Mouse (Mus musculus) CH12.LX (cell line): ENCODE data around the gene Tecta. TPM values are rescaled to one million over a fixed set of nuclear protein-coding genes. Genes with fewer than 3 reads are reported as not detected.

Experiments used
- DNase-seq: peaks from one replicate; pipeline ENCODE4 v3.0.0-alpha.2; 2013; ENCODE audit errors: extremely low read depth
- H3K27ac ChIP-seq: 2 replicates; pipeline ENCODE4 v1.5.1; 2012; ENCODE audit warnings: low read depth, mild to moderate bottlenecking, control low read depth, moderate library complexity; ENCODE audit not compliant: insufficient read depth
- H3K27me3 ChIP-seq: replicated peaks from 2 replicates; pipeline ENCODE3; 2012; ENCODE audit warnings: inconsistent platforms
- H3K36me3 ChIP-seq, 2 experiments: replicated peaks in 1 of 2; 2 replicates each; pipeline versions ENCODE3 to v1.6.1; 2012; ENCODE audit warnings: inconsistent platforms in 1 of 2, low read length in 1 of 2, mild to moderate bottlenecking in 1 of 2, mixed read lengths in 1 of 2, moderate library complexity in 1 of 2; ENCODE audit not compliant: control insufficient read depth in 1 of 2, insufficient read depth in 1 of 2
- H3K4me1 ChIP-seq, 2 experiments: 2 replicates each; pipeline ENCODE4 v1.6.1; 2012; ENCODE audit warnings: inconsistent platforms in 1 of 2, moderate library complexity in 1 of 2; ENCODE audit not compliant: insufficient read depth in 2 of 2, control insufficient read depth in 1 of 2
- H3K4me2 ChIP-seq: 2 replicates; pipeline ENCODE4 v1.6.1; 2012; ENCODE audit warnings: low read depth, mild to moderate bottlenecking, control low read depth; ENCODE audit not compliant: poor library complexity, insufficient read depth, severe bottlenecking
- H3K4me3 ChIP-seq, 3 experiments: fragments of 150-350 bp in 1 of 3; sonication (generic) in 1 of 3; replicated peaks in 1 of 3; 2 replicates each; pipeline versions ENCODE3 to v1.5.1; 2011 to 2012; ENCODE audit warnings: low read depth in 2 of 3, low read length in 2 of 3, mild to moderate bottlenecking in 2 of 3, moderate library complexity in 2 of 3, control low read depth in 1 of 3, improper control_type of control experiment in 1 of 3, inconsistent platforms in 1 of 3, mixed read lengths in 1 of 3; ENCODE audit not compliant: poor library complexity in 1 of 3
- H3K79me2 ChIP-seq: replicated peaks from 2 replicates; pipeline ENCODE4 v1.6.1; 2012; ENCODE audit warnings: mild to moderate bottlenecking, moderate library complexity; ENCODE audit not compliant: control insufficient read depth, poor library complexity, insufficient read depth, severe bottlenecking; ENCODE audit errors: extremely low read depth
- H3K9ac ChIP-seq: 2 replicates; pipeline ENCODE4 v1.6.1; 2012; ENCODE audit warnings: low read depth, mild to moderate bottlenecking, control low read depth, moderate library complexity; ENCODE audit not compliant: insufficient read depth
- H3K9me3 ChIP-seq: replicated peaks from 2 replicates; pipeline ENCODE3; 2012; ENCODE audit warnings: low read length, inconsistent platforms, mixed read lengths
- CHD2 ChIP-seq: IDR thresholded peaks from 2 replicates; pipeline ENCODE4 v1.6.1; 2011; ENCODE audit warnings: low read length, improper control_type of control experiment
- CTCF ChIP-seq, 2 experiments: IDR thresholded peaks in 1 of 2; conservative IDR thresholded peaks in 1 of 2; 2 replicates each; pipeline ENCODE4 v1.5.1; 2011 to 2012; ENCODE audit warnings: low read depth in 2 of 2, low read length in 2 of 2, improper control_type of control experiment in 1 of 2, inconsistent platforms in 1 of 2, mild to moderate bottlenecking in 1 of 2, moderate library complexity in 1 of 2
- EP300 ChIP-seq: IDR thresholded peaks from 2 replicates; pipeline ENCODE4 v1.6.1; 2011; ENCODE audit warnings: low read length, improper control_type of control experiment
- ETS1 ChIP-seq: conservative IDR thresholded peaks from 2 replicates; pipeline ENCODE4 v1.6.1; 2012; ENCODE audit warnings: low read depth, mild to moderate bottlenecking, inconsistent platforms, low read length, improper control_type of control experiment, moderate library complexity
- GABPA ChIP-seq: IDR thresholded peaks from 2 replicates; pipeline ENCODE4 v1.6.1; 2012; ENCODE audit warnings: low read depth, low read length, improper control_type of control experiment, inconsistent platforms; ENCODE audit not compliant: insufficient replicate concordance
- HCFC1 ChIP-seq: IDR thresholded peaks from 2 replicates; pipeline ENCODE4 v1.6.1; 2012; ENCODE audit warnings: low read depth, mild to moderate bottlenecking, inconsistent platforms, low read length, improper control_type of control experiment
- IRF4 ChIP-seq: IDR thresholded peaks from 2 replicates; pipeline ENCODE4 v1.6.1; 2014; ENCODE audit warnings: low read depth, mild to moderate bottlenecking, inconsistent platforms, low read length, improper control_type of control experiment
- JUN ChIP-seq: IDR thresholded peaks from 2 replicates; pipeline ENCODE4 v1.6.1; 2011; ENCODE audit warnings: low read depth, mild to moderate bottlenecking, low read length, improper control_type of control experiment, moderate library complexity; ENCODE audit not compliant: insufficient read depth
- JUND ChIP-seq: conservative IDR thresholded peaks from 2 replicates; pipeline ENCODE4 v1.6.1; 2011; ENCODE audit warnings: low read depth, low read length, improper control_type of control experiment
- KAT2A ChIP-seq: IDR thresholded peaks from 2 replicates; pipeline ENCODE4 v1.6.1; 2012; ENCODE audit warnings: low read length, improper control_type of control experiment, inconsistent platforms; ENCODE audit not compliant: insufficient replicate concordance
- MAFK ChIP-seq: IDR thresholded peaks from 2 replicates; pipeline ENCODE4 v1.6.1; 2011; ENCODE audit warnings: low read length, improper control_type of control experiment; ENCODE audit not compliant: insufficient replicate concordance
- MAX ChIP-seq: IDR thresholded peaks from 2 replicates; pipeline ENCODE4 v1.6.1; 2011; ENCODE audit warnings: low read length, improper control_type of control experiment
- MXI1 ChIP-seq: IDR thresholded peaks from 2 replicates; pipeline ENCODE4 v1.6.1; 2011; ENCODE audit warnings: mild to moderate bottlenecking, low read depth, low read length, improper control_type of control experiment
- PAX5 ChIP-seq: IDR thresholded peaks from 2 replicates; pipeline ENCODE4 v1.6.1; 2012; ENCODE audit warnings: low read length, inconsistent platforms, mixed read lengths
- POLR2AphosphoS2 ChIP-seq: IDR thresholded peaks from 2 replicates; pipeline ENCODE4 v1.6.1; 2011; ENCODE audit warnings: low read depth, low read length, improper control_type of control experiment
- RAD21 ChIP-seq: IDR thresholded peaks from 2 replicates; pipeline ENCODE4 v1.6.1; 2011; ENCODE audit warnings: low read depth, mild to moderate bottlenecking, low read length, improper control_type of control experiment, moderate library complexity
- RCOR1 ChIP-seq: conservative IDR thresholded peaks from 2 replicates; pipeline ENCODE4 v1.6.1; 2012; ENCODE audit warnings: low read depth, mild to moderate bottlenecking, inconsistent platforms, low read length, improper control_type of control experiment
- SIN3A ChIP-seq: IDR thresholded peaks from 2 replicates; pipeline ENCODE4 v1.6.1; 2012; ENCODE audit warnings: low read length, improper control_type of control experiment, inconsistent platforms
- TBP ChIP-seq: conservative IDR thresholded peaks from 2 replicates; pipeline ENCODE4 v1.6.1; 2011; ENCODE audit warnings: low read depth, low read length, improper control_type of control experiment
- TCF12 ChIP-seq: IDR thresholded peaks from 2 replicates; pipeline ENCODE4 v1.6.1; 2014; ENCODE audit warnings: low read depth, mild to moderate bottlenecking, inconsistent platforms, low read length, improper control_type of control experiment
- UBTF ChIP-seq: IDR thresholded peaks from 2 replicates; pipeline ENCODE4 v1.6.1; 2012; ENCODE audit warnings: low read depth, mild to moderate bottlenecking, inconsistent platforms, low read length, improper control_type of control experiment, moderate library complexity
- USF2 ChIP-seq: conservative IDR thresholded peaks from 2 replicates; pipeline ENCODE4 v1.6.1; 2011; ENCODE audit warnings: low read depth, low read length, improper control_type of control experiment
- ZKSCAN1 ChIP-seq: IDR thresholded peaks from 2 replicates; pipeline ENCODE4 v1.6.1; 2012; ENCODE audit warnings: low read depth, inconsistent platforms, low read length, improper control_type of control experiment, borderline replicate concordance
- ZMIZ1 ChIP-seq: IDR thresholded peaks from 2 replicates; pipeline ENCODE4 v1.6.1; 2012; ENCODE audit warnings: low read depth, mild to moderate bottlenecking, inconsistent platforms, low read length, improper control_type of control experiment
- dilution Hi-C: fragments of 300-500 bp; cut with MboI; formaldehyde crosslinking; loops from 2 replicates; pipeline ENCODE4 v1.14.3; 2020; ENCODE audit warnings: low sequenced_read_pairs; ENCODE audit not compliant: extremely low pct_unique_long_range_greater_than_20kb, extremely low pct_ligation_motif_present
- in situ Hi-C: fragments of 300-500 bp; cut with MboI; formaldehyde crosslinking; loops from 3 replicates; pipeline ENCODE4 v1.14.3; 2019; ENCODE audit warnings: low sequenced_read_pairs, low pct_ligation_motif_present, low pct_unique_long_range_greater_than_20kb, mixed read lengths
- polyA plus RNA-seq: library from polyadenylated mRNA; unstranded; fragments of >175 nt; gene quantifications from 2 replicates; pipeline ENCODE4 v1.2.1, GENCODE M21; 2012; ENCODE audit warnings: low read depth; ENCODE audit not compliant: insufficient read length
- total RNA-seq, 2 experiments: library from RNA; depleted of rRNA; stranded (reverse); fragments of 300-350 nt in 1 of 2; fragments of >200 nt in 1 of 2; gene quantifications; 2 replicates each; pipeline ENCODE4 v1.2.3; 2012 to 2014

Gene Tecta
- total RNA-seq (2012; rRNA removed) (0.04 TPM in 1 of 2 replicates, not detected in the other), total RNA-seq (2014; rRNA removed) (not detected in 2 replicates), polyA plus RNA-seq (0.09 TPM in 1 of 2 replicates, not detected in the other)

GRCm38 (mm10) chr9:42399829-42400228, at the start of gene Tecta:
Tecta (minus strand) TSS chr9:42399929.
- TF ChIP-seq JUN (no peak), USF2 (no peak), MXI1 (no peak), IRF4 (no peak), TCF12 (no peak), ZKSCAN1 (no peak)
- TF ChIP-seq, all 38 proteins: peak for 0
- H3K4me3 ChIP-seq: no peak within 1 kb of the TSS
- H3K79me2 ChIP-seq: no peaks in the 10 kb centered on the region
- peaks cover 14 to 40% of the 10 kb centered on the region in 2 experiments for H3K4me1 ChIP-seq
- H3K27me3 ChIP-seq: no peaks in the 10 kb centered on the region
- DNase-seq: peak; percentile 10
- in situ Hi-C loops: loop anchor here (5.0 to 25.0 kb wide), 2 partner anchors 72 to 387 kb away; no protein-coding TSS in a partner anchor
- dilution Hi-C loops: no loop called here
- H3K9ac ChIP-seq: no peak within 1 kb of the TSS
- H3K9me3 ChIP-seq: no peaks in the 10 kb centered on the region
- no peaks in the 10 kb centered on the region for H3K36me3 ChIP-seq
- peak within 1 kb of the TSS; percentile 22; the same call in 1 of the 2 replicates for H3K4me2 ChIP-seq
- no peak within 1 kb of the TSS for H3K27ac ChIP-seq

GRCm38 (mm10) chr9:42449043-42449442, 49.3 kb upstream of the Tecta start:
- H3K79me2 ChIP-seq: no peaks in the 10 kb centered on the region
- no peak overlapping the region for H3K4me3 ChIP-seq
- H3K36me3 ChIP-seq: peaks cover 38 to 72% of the 10 kb centered on the region in 2 experiments

More at GRCm38 (mm10) chr9:42449043-42449442, 49.3 kb upstream of the Tecta start:
- Histone ChIP-seq H3K9ac (no peak overlapping the region), H3K27ac (no peak overlapping the region), H3K27me3 (no peaks in the 10 kb centered on the region), H3K4me1 (no peaks in the 10 kb centered on the region), H3K9me3 (no peaks in the 10 kb centered on the region), H3K4me2 (no peak overlapping the region)
- TF ChIP-seq MAFK (no peak), UBTF (no peak), IRF4 (no peak), ZMIZ1 (no peak), CTCF (conservative IDR thresholded peaks at IDR 0.05 in 1 of 2, IDR thresholded peaks at IDR 0.05 in 1 of 2; ENCODE audit: low read depth in 2 of 2, low read length in 2 of 2) (no peak), TBP (no peak), RCOR1 (no peak), KAT2A (no peak), ZKSCAN1 (no peak), RAD21 (no peak), EP300 (no peak), CHD2 (no peak), SIN3A (no peak), MAX (no peak), PAX5 (no peak), GABPA (no peak), HCFC1 (no peak), POLR2AphosphoS2 (no peak), ETS1 (no peak), JUND (no peak)
- in situ Hi-C loops (no loop called here), dilution Hi-C loops (no loop called here)
- DNase-seq: no peak
